Mouse (Mus musculus) hindbrain, embryonic 13.5 days (tissue): ENCODE measurements around the gene Ano3. TPM values are rescaled to one million over a fixed set of nuclear protein-coding genes. Genes with fewer than 3 reads are reported as not detected.

ENCODE experiments used
- ATAC-seq: fragments of 200-750 bp; cut with Nextera tagmentation; 2 replicates; pipeline ENCODE4 v1.8.0; 2017; ENCODE audit warnings: moderate TSS enrichment; ENCODE audit not compliant: low FRiP score
- H3K27ac ChIP-seq: fragments of 300-500 bp; sonication (generic); 2 replicates; pipeline ENCODE4 v1.5.1; 2015; ENCODE audit warnings: inconsistent platforms, mild to moderate bottlenecking, moderate library complexity
- H3K27me3 ChIP-seq: fragments of 300-500 bp; sonication (generic); 2 replicates; pipeline ENCODE4 v1.6.1; 2015; ENCODE audit warnings: mild to moderate bottlenecking, inconsistent platforms
- H3K36me3 ChIP-seq: fragments of 300-500 bp; sonication (generic); 2 replicates; pipeline ENCODE4 v1.6.1; 2015; ENCODE audit warnings: mild to moderate bottlenecking, inconsistent platforms
- H3K4me1 ChIP-seq: fragments of 300-500 bp; sonication (generic); replicated peaks from 2 replicates; pipeline ENCODE4 v1.6.1; 2015; ENCODE audit warnings: inconsistent platforms
- H3K4me2 ChIP-seq: fragments of 300-500 bp; sonication (generic); 2 replicates; pipeline ENCODE4 v1.6.1; 2015; ENCODE audit warnings: inconsistent platforms, mild to moderate bottlenecking, moderate library complexity
- H3K4me3 ChIP-seq: fragments of 300-500 bp; sonication (generic); 2 replicates; pipeline ENCODE4 v1.5.1; 2015; ENCODE audit warnings: mild to moderate bottlenecking, inconsistent platforms
- H3K9ac ChIP-seq: fragments of 300-500 bp; sonication (generic); 2 replicates; pipeline ENCODE4 v1.6.1; 2015; ENCODE audit warnings: mild to moderate bottlenecking, inconsistent platforms
- H3K9me3 ChIP-seq: fragments of 300-500 bp; sonication (generic); 2 replicates; pipeline ENCODE4 v1.6.1; 2016; ENCODE audit warnings: inconsistent platforms
- WGBS: fragments of 180-500 bp; shearing (Covaris S2); methylation state at CpG from one replicate; pipeline ENCODE4 v1.1.7; 2015; 5-methylcytosine and 5-hydroxymethylcytosine counted together
- polyA plus RNA-seq: library from polyadenylated mRNA; unstranded; fragments of >200 nt; fragmentation: Nextera tagmentation; extraction: Ambion mirVana; gene quantifications from 2 replicates; pipeline ENCODE4 v1.2.1, GENCODE M21; 2015

The Ano3 gene
- polyA plus RNA-seq, 1 experiment from 2014 or later, result 1.1 TPM

GRCm38 (mm10) chr2:110929126-110929525 is 21.6 kb downstream of the Ano3 start:
- no peak for ATAC-seq
- Histone ChIP-seq H3K9ac (no peak overlapping the region), H3K4me1 (no peaks in the 10 kb centered on the region), H3K27me3 (no peaks in the 10 kb centered on the region), H3K4me2 (no peak overlapping the region), H3K9me3 (no peaks in the 10 kb centered on the region), H3K27ac (no peak overlapping the region), H3K4me3 (no peak overlapping the region), H3K36me3 (no peaks in the 10 kb centered on the region)

DNA sequence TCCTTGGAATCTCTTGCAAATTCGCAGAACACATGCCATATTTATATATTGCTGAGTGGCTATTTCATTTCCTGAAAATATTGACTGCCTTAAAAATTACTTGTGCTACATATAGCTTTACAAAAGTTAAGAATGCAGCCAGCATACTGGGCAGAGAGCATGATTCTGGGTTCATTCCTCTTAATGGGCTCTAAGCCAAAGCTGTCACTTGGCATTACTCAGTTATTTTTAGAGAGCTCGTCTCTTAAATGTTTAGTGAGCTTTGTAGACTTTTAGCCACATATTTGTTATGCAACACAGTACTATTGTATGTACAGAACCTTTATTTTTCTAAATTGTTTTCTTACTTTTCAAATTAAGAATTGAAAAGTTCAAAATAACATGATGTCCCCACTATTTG is 41.2 kb downstream of the Ano3 start:
- Histone ChIP-seq H3K9ac (no peak overlapping the region), H3K4me2 (no peak overlapping the region), H3K9me3 (no peaks in the 10 kb centered on the region), H3K27ac (no peak overlapping the region), H3K4me3 (no peak overlapping the region), H3K4me1 (no peaks in the 10 kb centered on the region), H3K36me3 (no peaks in the 10 kb centered on the region), H3K27me3 (no peaks in the 10 kb centered on the region)
- no peak for ATAC-seq
- WGBS, result 72% methylated on average over 2 of the region's 2 CpGs

DNA sequence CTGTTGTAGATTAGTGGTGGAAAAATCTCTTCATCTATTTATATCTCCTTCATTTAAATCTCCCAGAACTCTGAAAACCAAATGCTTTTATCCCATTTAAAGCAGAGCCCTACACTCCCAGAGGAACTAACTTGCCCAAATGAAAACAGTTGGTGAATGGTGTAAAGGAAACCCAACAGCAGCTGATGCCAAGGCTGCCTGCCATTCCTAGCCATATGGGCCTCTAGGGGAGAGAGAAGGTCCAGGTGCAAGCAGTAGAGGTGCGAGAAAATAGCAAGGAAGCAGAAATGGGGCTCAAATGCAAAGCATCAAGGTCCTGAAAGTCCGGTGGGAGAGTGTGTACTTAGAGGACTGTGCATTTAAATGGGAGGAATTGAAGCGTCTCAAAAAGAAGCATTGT is 44.2 kb downstream of the Ano3 start:
- no peaks in the 10 kb centered on the region for H3K4me1 ChIP-seq
- H3K27ac ChIP-seq, result no peak overlapping the region
- H3K36me3 ChIP-seq, result no peaks in the 10 kb centered on the region
- no peak overlapping the region for H3K4me3 ChIP-seq
- no peaks in the 10 kb centered on the region for H3K27me3 ChIP-seq
- 44% methylated on average over 3 of the region's 3 CpGs for WGBS
- H3K9me3 ChIP-seq, result no peaks in the 10 kb centered on the region
- ATAC-seq, result no peak
- no peak overlapping the region for H3K4me2 ChIP-seq
- H3K9ac ChIP-seq, result no peak overlapping the region

- Histone ChIP-seq H3K36me3 (no peaks in the 10 kb centered on the region), H3K4me3 (no peak overlapping the region), H3K9ac (no peak overlapping the region), H3K4me2 (no peak overlapping the region), H3K4me1 (no peaks in the 10 kb centered on the region), H3K9me3 (no peaks in the 10 kb centered on the region), H3K27ac (no peak overlapping the region), H3K27me3 (no peaks in the 10 kb centered on the region)
- no peak for ATAC-seq
- WGBS, result 95% methylated on average over 2 of the region's 2 CpGs
These were observed 54.0 kb downstream of the Ano3 start for GRCm38 (mm10) chr2:110896477-110897270.

DNA sequence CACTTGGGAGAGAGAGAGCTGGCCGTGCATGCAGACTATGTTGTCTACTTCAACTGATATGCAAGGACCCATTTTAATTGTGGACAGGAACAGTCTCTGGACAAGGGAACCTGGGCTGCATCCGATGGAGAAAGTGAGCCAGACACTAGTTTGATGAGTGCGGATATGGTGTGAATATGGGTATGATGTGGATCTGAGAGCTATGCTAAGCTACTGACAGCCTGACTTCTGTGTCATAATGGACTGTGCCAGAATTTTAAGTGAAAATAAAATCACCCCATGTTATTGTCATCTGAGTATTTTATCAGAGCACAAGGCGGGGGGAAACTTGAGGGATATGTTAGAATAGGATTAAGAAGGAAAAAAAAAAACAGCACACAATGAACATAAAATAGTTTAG is 79.1 kb downstream of the Ano3 start:
- Histone ChIP-seq H3K36me3 (no peaks in the 10 kb centered on the region), H3K4me2 (no peak overlapping the region), H3K27me3 (no peaks in the 10 kb centered on the region), H3K27ac (no peak overlapping the region), H3K9ac (no peak overlapping the region), H3K9me3 (no peaks in the 10 kb centered on the region), H3K4me1 (no peaks in the 10 kb centered on the region), H3K4me3 (no peak overlapping the region)
- no peak for ATAC-seq
- WGBS, result 89% methylated on average over 4 of the region's 4 CpGs

GRCm38 (mm10) chr2:110865584-110865983 is 85.1 kb downstream of the Ano3 start:
- no peaks in the 10 kb centered on the region for H3K36me3 ChIP-seq
- H3K4me1 ChIP-seq, result no peaks in the 10 kb centered on the region
- no peaks in the 10 kb centered on the region for H3K27me3 ChIP-seq
- H3K4me2 ChIP-seq, result no peak overlapping the region
- no peak overlapping the region for H3K27ac ChIP-seq
- no peaks in the 10 kb centered on the region for H3K9me3 ChIP-seq
- H3K9ac ChIP-seq, result no peak overlapping the region
- WGBS, result 63% methylated on average over 3 of the region's 3 CpGs
- ATAC-seq, result no peak
- H3K4me3 ChIP-seq, result no peak overlapping the region

DNA sequence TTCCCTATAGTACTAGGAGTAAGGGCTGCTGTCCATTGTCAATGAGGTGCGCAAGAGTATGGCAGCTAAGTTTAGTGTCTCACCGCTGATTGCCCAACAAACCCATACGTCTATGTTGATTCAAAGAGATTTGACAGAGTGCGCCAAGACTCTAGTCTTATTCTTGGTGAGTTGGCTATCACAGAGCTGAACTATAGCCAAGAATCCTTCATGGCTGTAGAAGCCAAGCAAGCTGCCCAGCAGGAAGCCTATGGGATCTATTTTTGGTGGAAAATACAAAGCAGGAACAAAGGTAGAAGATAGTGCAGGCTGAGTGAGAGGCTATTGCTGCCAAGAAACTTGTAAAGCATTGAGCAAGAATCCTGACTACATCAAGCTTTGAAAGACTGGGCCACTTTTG is 87.3 kb downstream of the Ano3 start:
- ATAC-seq, result no peak
- WGBS, result 95% methylated on average over 4 of the region's 4 CpGs

GRCm38 (mm10) chr2:110839559-110840243 is 111.0 kb downstream of the Ano3 start:
- Histone ChIP-seq H3K27ac (no peak overlapping the region), H3K4me1 (no peaks in the 10 kb centered on the region), H3K36me3 (no peaks in the 10 kb centered on the region), H3K9ac (no peak overlapping the region), H3K9me3 (no peaks in the 10 kb centered on the region), H3K4me2 (no peak overlapping the region), H3K27me3 (no peaks in the 10 kb centered on the region), H3K4me3 (no peak overlapping the region)
- WGBS, result 40% methylated on average over 7 of the region's 7 CpGs
- no peak; the same call in 1 of the 2 replicates for ATAC-seq

More for the DNA sequence above, 87.3 kb downstream of the Ano3 start:
- no peak overlapping the region for H3K27ac ChIP-seq
- H3K9ac ChIP-seq, result no peak overlapping the region
- H3K4me1 ChIP-seq, result no peaks in the 10 kb centered on the region
- no peak overlapping the region for H3K4me3 ChIP-seq
- H3K4me2 ChIP-seq, result no peak overlapping the region
- H3K36me3 ChIP-seq, result no peaks in the 10 kb centered on the region
- no peaks in the 10 kb centered on the region for H3K27me3 ChIP-seq
- H3K9me3 ChIP-seq, result no peaks in the 10 kb centered on the region

DNA sequence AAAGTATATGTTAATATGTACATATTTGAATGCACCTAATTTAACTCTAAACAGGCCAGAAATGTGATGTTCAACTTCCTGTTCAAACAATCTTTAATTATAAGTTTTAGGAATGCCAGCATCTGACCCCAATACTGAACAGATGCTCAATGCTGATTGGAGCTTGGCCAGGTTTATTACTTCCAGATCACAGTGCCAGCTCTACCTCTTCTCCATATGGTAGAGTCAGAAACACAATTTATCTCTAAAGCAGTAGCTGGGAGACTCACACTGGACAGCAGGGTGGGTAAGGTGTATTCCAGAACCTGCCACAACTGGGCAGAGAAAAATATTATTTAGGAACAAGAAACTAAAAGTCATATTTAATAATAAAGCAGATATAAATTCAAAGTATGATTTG is 134.5 kb downstream of the Ano3 start:
- Histone ChIP-seq H3K36me3 (no peaks in the 10 kb centered on the region), H3K27ac (no peak overlapping the region), H3K4me2 (no peak overlapping the region), H3K9ac (no peak overlapping the region), H3K4me1 (no peaks in the 10 kb centered on the region), H3K4me3 (no peak overlapping the region), H3K9me3 (no peaks in the 10 kb centered on the region), H3K27me3 (no peaks in the 10 kb centered on the region)
- no peak for ATAC-seq

DNA sequence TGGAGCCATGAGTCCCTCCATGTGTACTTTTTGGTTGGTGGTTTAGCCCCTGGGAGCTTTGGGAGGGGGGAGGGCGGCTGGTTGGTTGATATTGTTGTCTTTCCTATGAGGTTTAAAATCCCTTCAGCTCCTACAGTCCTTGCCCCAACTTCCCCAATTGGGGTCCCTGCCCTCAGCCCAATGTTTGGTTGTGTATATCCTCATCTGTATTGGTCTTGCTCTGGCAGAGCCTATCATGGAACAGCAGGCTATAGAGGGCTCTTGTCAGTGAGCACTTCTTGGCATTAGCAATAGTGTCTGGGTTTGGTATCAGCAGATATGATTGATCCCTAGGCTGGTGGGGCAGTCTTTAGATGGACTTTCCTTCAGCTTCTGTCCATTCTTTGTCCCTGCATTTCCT is 135.8 kb downstream of the Ano3 start:
- no peaks in the 10 kb centered on the region for H3K4me1 ChIP-seq
- WGBS, result 72% methylated on average over 1 of the region's 1 CpGs
- H3K36me3 ChIP-seq, result no peaks in the 10 kb centered on the region
- H3K27ac ChIP-seq, result no peak overlapping the region
- no peak overlapping the region for H3K4me3 ChIP-seq
- no peaks in the 10 kb centered on the region for H3K27me3 ChIP-seq
- no peaks in the 10 kb centered on the region for H3K9me3 ChIP-seq
- H3K9ac ChIP-seq, result no peak overlapping the region
- no peak overlapping the region for H3K4me2 ChIP-seq
- no peak for ATAC-seq

DNA sequence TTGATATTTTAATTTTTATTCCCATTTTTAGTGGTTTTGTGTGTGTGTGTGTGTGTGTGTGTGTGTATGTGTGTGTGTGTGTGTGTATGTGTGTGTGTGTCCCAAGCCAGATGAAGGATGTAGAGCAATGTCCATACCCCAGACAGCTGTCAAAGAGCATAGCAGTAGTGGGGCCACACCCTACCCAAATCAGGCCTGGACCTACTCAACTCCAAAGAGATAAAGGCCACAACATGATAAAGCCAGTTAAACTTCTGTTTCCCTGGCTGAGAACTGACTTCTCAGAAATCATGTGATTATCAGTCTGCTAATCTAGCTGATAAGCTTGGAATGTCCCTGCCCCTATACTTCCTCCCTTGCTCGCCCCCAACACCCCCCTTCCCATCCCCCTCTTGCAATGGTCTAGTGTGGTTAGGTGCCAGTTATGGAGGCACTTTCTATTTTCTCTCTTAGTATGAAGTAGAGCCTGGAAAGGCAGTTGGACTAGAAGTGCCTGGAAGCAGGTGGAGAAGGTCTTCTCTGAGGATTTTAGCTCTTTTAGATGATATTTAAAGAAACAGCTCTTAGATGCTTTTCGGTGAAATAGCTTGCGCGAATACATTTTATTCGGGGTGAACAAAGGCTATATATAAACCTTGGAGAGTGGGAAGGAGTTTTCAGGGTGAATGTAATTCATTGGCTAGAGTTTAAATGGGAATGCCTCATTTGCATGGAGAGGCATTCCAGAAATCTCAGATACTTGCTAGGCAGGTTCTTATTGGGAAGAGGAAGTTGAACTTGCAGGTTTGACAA is 144.2 kb downstream of the Ano3 start:
- Histone ChIP-seq H3K4me2 (no peak overlapping the region), H3K9ac (no peak overlapping the region), H3K27me3 (no peaks in the 10 kb centered on the region), H3K4me1 (no peaks in the 10 kb centered on the region), H3K4me3 (no peak overlapping the region), H3K36me3 (no peaks in the 10 kb centered on the region), H3K27ac (no peak overlapping the region), H3K9me3 (no peaks in the 10 kb centered on the region)
- 92% methylated on average over 5 of the region's 5 CpGs for WGBS
- no peak for ATAC-seq

DNA sequence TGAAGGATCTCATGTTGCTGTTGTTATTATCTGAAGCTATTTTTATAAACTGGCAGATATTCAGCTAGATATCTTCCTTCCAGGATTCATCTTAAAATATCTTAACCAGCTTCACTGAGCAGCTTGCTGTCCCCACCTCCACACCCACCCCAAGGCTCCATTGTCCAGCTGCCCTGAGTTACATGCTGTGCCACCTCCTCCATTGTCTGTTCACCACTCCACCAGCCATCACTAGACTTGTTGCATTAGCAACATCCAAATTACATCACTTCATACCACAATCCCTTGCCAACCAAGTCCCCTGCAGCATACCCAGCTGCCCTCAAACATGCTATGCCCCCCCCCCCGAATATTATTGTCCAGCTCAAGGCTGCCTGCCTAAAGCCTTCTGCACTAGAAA is 154.8 kb downstream of the Ano3 start:
- Histone ChIP-seq H3K4me2 (no peak overlapping the region), H3K27me3 (no peaks in the 10 kb centered on the region), H3K9ac (no peak overlapping the region), H3K4me3 (no peak overlapping the region), H3K4me1 (no peaks in the 10 kb centered on the region), H3K27ac (no peak overlapping the region), H3K9me3 (no peaks in the 10 kb centered on the region), H3K36me3 (no peaks in the 10 kb centered on the region)
- 65% methylated on average over 1 of the region's 1 CpGs for WGBS
- no peak for ATAC-seq
